ENCODE assay signal across 9 mouse cellular contexts in genomic region chr19:24101183-24101582, GRCm38 (mm10).
DNase-seq lines count a peak whose midpoint lies in the region; ATAC-seq and TF ChIP-seq lines count a peak whose summit lies in the region.
"Had no signal": no experiment of that assay in that cellular context is flagged by ENCODE, and none has a peak within 500 bp of the region (broad histone marks: within the 10 kb centered on the region; RNA-seq: fewer than 3 reads in every experiment).

No protein-coding gene starts in this region.

- H3K9ac ChIP-seq in neural tube, embryonic 15.5 days (replicated peaks): no peak overlapping the region

- no peaks in the 10 kb centered on the region for H3K4me1 ChIP-seq in kidney, adult 2 months (ENCODE audit: control insufficient read depth, insufficient read depth, low read length)
- H3K4me1 ChIP-seq in neural tube, embryonic 15.5 days: no peaks in the 10 kb centered on the region

- 0 out of 2 replicates have a peak, but pooled peaks have one; percentile 1 for TF ChIP-seq CTCF in kidney, adult 2 months (conservative IDR thresholded peaks at IDR 0.05; ENCODE audit: insufficient read depth, insufficient read length, low read depth, low read length)

- H3K4me2 ChIP-seq in neural tube, embryonic 15.5 days: no peak overlapping the region

- no peak overlapping the region for H3K27ac ChIP-seq in kidney, adult 2 months (ENCODE audit: insufficient read depth, low read depth, low read length)
- H3K27ac ChIP-seq in neural tube, embryonic 15.5 days (replicated peaks): no peak overlapping the region
- H3K27ac ChIP-seq: macrophage had no signal

- no peaks in the 10 kb centered on the region; the same call in 1 of the 2 replicates for H3K36me3 ChIP-seq in kidney, adult 2 months (ENCODE audit: control insufficient read depth, insufficient read depth, low read length)
- H3K36me3 ChIP-seq in neural tube, embryonic 15.5 days: no peaks in the 10 kb centered on the region

- H3K9me3 ChIP-seq in neural tube, embryonic 15.5 days (replicated peaks): no peaks in the 10 kb centered on the region

- no peak overlapping the region for H3K4me3 ChIP-seq in kidney, adult 2 months (ENCODE audit: insufficient read depth, low read depth, low read length)
- no peak overlapping the region for H3K4me3 ChIP-seq in neural tube, embryonic 15.5 days (replicated peaks)

- TF ChIP-seq POLR2A in kidney, adult 2 months (IDR thresholded peaks at IDR 0.05; ENCODE audit: low read depth, low read length): no peak

- WGBS in kidney, adult 2 months: 81% methylated on average over 6 of the region's 6 CpGs
- 79% methylated on average over 6 of the region's 6 CpGs for WGBS in neural tube, embryonic 15.5 days

- no peaks in the 10 kb centered on the region for H3K27me3 ChIP-seq in kidney, adult 2 months (replicated peaks; ENCODE audit: control insufficient read depth, insufficient read depth, low read length)
- H3K27me3 ChIP-seq in neural tube, embryonic 15.5 days (replicated peaks): no peaks in the 10 kb centered on the region

- DNase-seq in kidney, adult 2 months: peak; percentile 38
- DNase-seq in kidney, postnatal 4 days: no peak
- DNase-seq in thymus, postnatal 0 days (ENCODE audit: low spot score): peak; percentile 17
- no peak for DNase-seq in thymus, postnatal 14 days
- peak; percentile 64 for DNase-seq in embryo, embryonic 10 days (ENCODE audit: low spot score)
- DNase-seq: thymus, adult 2 months had no signal

- ATAC-seq in inflammation-experienced regulatory T-cells, adult 6 months: no peak
- ATAC-seq in neural tube, embryonic 15.5 days (ENCODE audit: low FRiP score): no peak

Comparison
In these comparisons a context has a peak if more than half of its experiments do, and no peak if none do; other contexts are left out.
1. DNase-seq: peak in kidney, adult 2 months (single experiment), thymus, postnatal 0 days (single experiment) and embryo, embryonic 10 days (single experiment); none in kidney, postnatal 4 days (0 of 2) and thymus, postnatal 14 days (single experiment).